Mouse (Mus musculus): ENCODE measurements around the gene Vwa8. TPM values are rescaled to one million over a fixed set of nuclear protein-coding genes. Genes with fewer than 3 reads are reported as not detected.
A peak's percentile ranks its signal among the peaks of the same experiment; 100 is the strongest.
"Not testable (repeated sequence)": the region's sequence is repeated elsewhere in the genome, so short reads cannot be mapped to it uniquely, and the experiment has no call there.

Gene Vwa8
- polyA plus RNA-seq, 1 experiment from 2014 or later: 15.6 TPM

GRCm38 (mm10) chr14:78983104-78983503 is 134.3 kb downstream of the Vwa8 start:
- Histone ChIP-seq H3K9ac (ENCODE audit: low read depth, low read length) (no peak overlapping the region), H3K36me3 (ENCODE audit: control insufficient read depth, insufficient read depth) (0 out of 2 replicates have a peak, but pooled peaks cover 4% of the 10 kb centered on the region), H3K27me3 (replicated peaks; ENCODE audit: control insufficient read depth, insufficient read depth, low read length) (no peaks in the 10 kb centered on the region), H3K27ac (ENCODE audit: low read depth, low read length) (no peak overlapping the region), H3K9me3 (ENCODE audit: control insufficient read depth) (no peaks in the 10 kb centered on the region), H3K4me2 (replicated peaks; ENCODE audit: low read depth) (no peak overlapping the region), H3K4me3 (ENCODE audit: low read depth, low read length) (no peak overlapping the region), H3K4me1 (replicated peaks; ENCODE audit: control insufficient read depth, insufficient read depth, low read length) (no peaks in the 10 kb centered on the region)
- WGBS: 67% methylated on average over 2 of the region's 2 CpGs
- TF ChIP-seq CTCF (IDR thresholded peaks at IDR 0.05; ENCODE audit: low read depth): no peak
- ATAC-seq: no peak

GRCm38 (mm10) chr14:78984296-78984695 is 135.4 kb downstream of the Vwa8 start:
- no peaks in the 10 kb centered on the region for H3K4me1 ChIP-seq (replicated peaks; ENCODE audit: control insufficient read depth, insufficient read depth, low read length)
- no peak for ATAC-seq

DNA sequence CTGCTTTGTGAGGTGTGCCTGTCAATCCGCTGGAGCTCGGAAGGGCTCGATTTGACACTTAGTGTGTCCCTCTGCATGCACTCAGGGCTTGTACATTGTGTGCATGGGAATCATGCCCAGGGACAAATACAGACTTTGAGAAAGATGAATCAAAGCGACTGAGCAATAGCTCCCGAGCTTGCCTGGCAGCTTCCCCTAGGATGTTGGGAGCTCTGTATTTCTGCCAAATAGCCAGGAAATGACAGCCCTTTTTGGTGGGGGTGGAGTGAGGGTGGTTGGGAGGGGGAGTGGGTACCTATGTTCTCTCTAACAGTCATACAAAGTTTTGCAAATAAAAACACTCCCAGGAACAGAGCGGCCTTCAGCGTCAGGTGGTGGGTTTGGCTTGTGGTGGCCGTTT is 138.7 kb downstream of the Vwa8 start:
- no peak for ATAC-seq
- Histone ChIP-seq H3K9ac (ENCODE audit: low read depth, low read length) (no peak overlapping the region), H3K9me3 (ENCODE audit: control insufficient read depth) (no peaks in the 10 kb centered on the region), H3K27ac (ENCODE audit: low read depth, low read length) (no peak overlapping the region), H3K4me1 (replicated peaks; ENCODE audit: control insufficient read depth, insufficient read depth, low read length) (no peaks in the 10 kb centered on the region), H3K4me3 (ENCODE audit: low read depth, low read length) (no peak overlapping the region), H3K27me3 (replicated peaks; ENCODE audit: control insufficient read depth, insufficient read depth, low read length) (no peaks in the 10 kb centered on the region), H3K36me3 (ENCODE audit: control insufficient read depth, insufficient read depth) (peaks cover 4% of the 10 kb centered on the region; the same call in 1 of the 2 replicates), H3K4me2 (replicated peaks; ENCODE audit: low read depth) (no peak overlapping the region)
- 85% methylated on average over 8 of the region's 8 CpGs for whole genome bisulfite sequencing
- TF ChIP-seq CTCF (IDR thresholded peaks at IDR 0.05; ENCODE audit: low read depth): no peak

More at GRCm38 (mm10) chr14:78984296-78984695, 135.4 kb downstream of the Vwa8 start:
- no peak overlapping the region for H3K4me3 ChIP-seq (ENCODE audit: low read depth, low read length)
- no peaks in the 10 kb centered on the region for H3K27me3 ChIP-seq (replicated peaks; ENCODE audit: control insufficient read depth, insufficient read depth, low read length)
- no peak overlapping the region for H3K9ac ChIP-seq (ENCODE audit: low read depth, low read length)
- no peaks in the 10 kb centered on the region for H3K9me3 ChIP-seq (ENCODE audit: control insufficient read depth)
- no peak overlapping the region for H3K4me2 ChIP-seq (replicated peaks; ENCODE audit: low read depth)
- H3K27ac ChIP-seq (ENCODE audit: low read depth, low read length): no peak overlapping the region
- no peak for TF ChIP-seq CTCF (IDR thresholded peaks at IDR 0.05; ENCODE audit: low read depth)
- 42% methylated on average over 2 of the region's 2 CpGs for WGBS
- 0 out of 2 replicates have a peak, but pooled peaks cover 4% of the 10 kb centered on the region for H3K36me3 ChIP-seq (ENCODE audit: control insufficient read depth, insufficient read depth)

GRCm38 (mm10) chr14:78992456-78992855 is 143.6 kb downstream of the Vwa8 start:
- no peak overlapping the region for H3K4me3 ChIP-seq (ENCODE audit: low read depth, low read length)
- H3K4me1 ChIP-seq (replicated peaks; ENCODE audit: control insufficient read depth, insufficient read depth, low read length): no peaks in the 10 kb centered on the region
- ATAC-seq: no peak
- no peak overlapping the region for H3K27ac ChIP-seq (ENCODE audit: low read depth, low read length)
- H3K36me3 ChIP-seq (ENCODE audit: control insufficient read depth, insufficient read depth): peaks cover 13% of the 10 kb centered on the region; the same call in 1 of the 2 replicates
- H3K27me3 ChIP-seq (replicated peaks; ENCODE audit: control insufficient read depth, insufficient read depth, low read length): no peaks in the 10 kb centered on the region
- TF ChIP-seq CTCF (IDR thresholded peaks at IDR 0.05; ENCODE audit: low read depth): no peak
- H3K9ac ChIP-seq (ENCODE audit: low read depth, low read length): no peak overlapping the region
- H3K9me3 ChIP-seq (ENCODE audit: control insufficient read depth): no peaks in the 10 kb centered on the region
- WGBS: 75% methylated on average over 4 of the region's 4 CpGs
- H3K4me2 ChIP-seq (replicated peaks; ENCODE audit: low read depth): no peak overlapping the region

- peaks cover 13% of the 10 kb centered on the region; the same call in 1 of the 2 replicates for H3K36me3 ChIP-seq (ENCODE audit: control insufficient read depth, insufficient read depth)
- H3K27ac ChIP-seq (ENCODE audit: low read depth, low read length): no peak overlapping the region
- TF ChIP-seq CTCF (IDR thresholded peaks at IDR 0.05; ENCODE audit: low read depth): no peak
- no peak for ATAC-seq
- H3K4me1 ChIP-seq (replicated peaks; ENCODE audit: control insufficient read depth, insufficient read depth, low read length): no peaks in the 10 kb centered on the region
- no peak overlapping the region for H3K4me2 ChIP-seq (replicated peaks; ENCODE audit: low read depth)
- H3K4me3 ChIP-seq (ENCODE audit: low read depth, low read length): no peak overlapping the region
- no peaks in the 10 kb centered on the region for H3K27me3 ChIP-seq (replicated peaks; ENCODE audit: control insufficient read depth, insufficient read depth, low read length)
- WGBS: 62% methylated on average over 4 of the region's 4 CpGs
- no peaks in the 10 kb centered on the region for H3K9me3 ChIP-seq (ENCODE audit: control insufficient read depth)
- H3K9ac ChIP-seq (ENCODE audit: low read depth, low read length): no peak overlapping the region
Observed at GRCm38 (mm10) chr14:78993515-78993914, 144.7 kb downstream of the Vwa8 start.

GRCm38 (mm10) chr14:78996359-78996758 is 147.5 kb downstream of the Vwa8 start:
- H3K4me1 ChIP-seq (replicated peaks; ENCODE audit: control insufficient read depth, insufficient read depth, low read length): no peaks in the 10 kb centered on the region
- H3K9ac ChIP-seq (ENCODE audit: low read depth, low read length): no peak overlapping the region
- H3K4me2 ChIP-seq (replicated peaks; ENCODE audit: low read depth): no peak overlapping the region
- 94% methylated on average over 2 of the region's 2 CpGs for WGBS
- no peaks in the 10 kb centered on the region for H3K9me3 ChIP-seq (ENCODE audit: control insufficient read depth)
- ATAC-seq: no peak
- no peak overlapping the region for H3K4me3 ChIP-seq (ENCODE audit: low read depth, low read length)
- peaks cover 13% of the 10 kb centered on the region; the same call in 1 of the 2 replicates for H3K36me3 ChIP-seq (ENCODE audit: control insufficient read depth, insufficient read depth)
- no peaks in the 10 kb centered on the region for H3K27me3 ChIP-seq (replicated peaks; ENCODE audit: control insufficient read depth, insufficient read depth, low read length)
- no peak for TF ChIP-seq CTCF (IDR thresholded peaks at IDR 0.05; ENCODE audit: low read depth)
- H3K27ac ChIP-seq (ENCODE audit: low read depth, low read length): no peak overlapping the region

DNA sequence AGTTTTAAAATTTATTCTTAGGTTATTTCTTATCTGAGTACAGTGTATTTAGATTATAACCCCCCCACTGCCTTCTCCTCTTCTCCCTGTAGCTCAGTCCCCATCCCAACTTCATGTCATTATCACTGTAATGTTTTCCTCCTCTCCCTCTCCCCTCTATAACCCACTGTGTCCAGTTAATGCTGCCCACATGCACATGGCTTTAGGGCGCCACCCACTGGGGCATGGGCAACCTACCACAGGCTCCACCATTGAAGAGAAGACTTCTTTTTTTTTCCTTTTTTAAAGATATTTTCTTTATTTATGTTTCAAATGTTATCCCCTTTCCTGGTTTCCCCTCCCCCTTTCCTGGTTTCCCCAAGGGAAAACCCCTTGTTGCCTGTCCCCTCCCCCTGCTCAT is 154.7 kb downstream of the Vwa8 start:
- no peaks in the 10 kb centered on the region for H3K36me3 ChIP-seq (ENCODE audit: control insufficient read depth, insufficient read depth)
- H3K9me3 ChIP-seq (ENCODE audit: control insufficient read depth): no peaks in the 10 kb centered on the region
- no peak overlapping the region for H3K4me3 ChIP-seq (ENCODE audit: low read depth, low read length)
- no peak overlapping the region for H3K9ac ChIP-seq (ENCODE audit: low read depth, low read length)
- TF ChIP-seq CTCF (IDR thresholded peaks at IDR 0.05; ENCODE audit: low read depth): peak; percentile 59
- 95% methylated on average over 1 of the region's 1 CpGs for WGBS
- no peaks in the 10 kb centered on the region for H3K27me3 ChIP-seq (replicated peaks; ENCODE audit: control insufficient read depth, insufficient read depth, low read length)
- ATAC-seq: no peak
- H3K4me1 ChIP-seq (replicated peaks; ENCODE audit: control insufficient read depth, insufficient read depth, low read length): no peaks in the 10 kb centered on the region
- H3K27ac ChIP-seq (ENCODE audit: low read depth, low read length): no peak overlapping the region
- H3K4me2 ChIP-seq (replicated peaks; ENCODE audit: low read depth): no peak overlapping the region

DNA sequence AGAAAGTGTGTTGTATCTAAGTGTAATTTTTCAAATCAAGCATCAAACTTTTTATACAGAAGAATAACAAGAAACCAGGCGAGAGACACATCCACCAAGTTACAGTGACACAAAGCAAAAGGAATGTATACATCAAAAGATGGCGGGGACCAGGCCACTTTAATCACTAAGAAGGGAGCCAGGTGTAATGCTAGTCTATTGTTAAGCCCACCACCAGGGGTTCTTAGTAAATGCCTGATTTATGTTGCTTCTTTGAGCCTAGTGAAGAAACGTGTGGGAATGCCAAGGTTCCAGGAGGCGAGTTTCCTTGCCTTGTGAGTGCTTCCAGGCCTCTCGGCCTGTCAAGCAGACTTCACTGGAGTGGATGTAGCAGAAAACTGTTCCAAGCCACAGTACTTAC is 168.9 kb downstream of the Vwa8 start:
- H3K4me3 ChIP-seq (ENCODE audit: low read depth, low read length); H3K4me2 ChIP-seq (replicated peaks; ENCODE audit: low read depth); H3K36me3 ChIP-seq (ENCODE audit: control insufficient read depth, insufficient read depth); ATAC-seq; H3K4me1 ChIP-seq (replicated peaks; ENCODE audit: control insufficient read depth, insufficient read depth, low read length); H3K27me3 ChIP-seq (replicated peaks; ENCODE audit: control insufficient read depth, insufficient read depth, low read length); H3K9ac ChIP-seq (ENCODE audit: low read depth, low read length); H3K9me3 ChIP-seq (ENCODE audit: control insufficient read depth); H3K27ac ChIP-seq (ENCODE audit: low read depth, low read length): not testable (repeated sequence)
- WGBS: 89% methylated on average over 5 of the region's 5 CpGs

Data from intestine, postnatal 0 days (tissue).